Mouse (Mus musculus) layer of hippocampus, adult 9-11 months (tissue): ENCODE measurements around the gene Itgae.

ENCODE experiments used
- DNase-seq: peaks from one replicate; pipeline ENCODE4 v3.0.0; 2022

Gene Itgae

GRCm38 (mm10) chr11:73148209-73148608 is 57.8 kb downstream of the Itgae start:
- no peak for DNase-seq

- DNase-seq = peak; percentile 49
These were observed 64.7 kb downstream of the Itgae start for GRCm38 (mm10) chr11:73155071-73155470.

GRCm38 (mm10) chr11:73159957-73160810 is 69.8 kb downstream of the Itgae start, which contains the start of gene P2rx5:
TSS of gene P2rx5 (plus strand) at chr11:73160421.
- DNase-seq = no peak

GRCm38 (mm10) chr11:73160811-73161200 is 70.4 kb downstream of the Itgae start:
- DNase-seq = no peak

- no peak for DNase-seq
These were observed 71.2 kb downstream of the Itgae start for GRCm38 (mm10) chr11:73161616-73162015.

GRCm38 (mm10) chr11:73162284-73162683 is 71.9 kb downstream of the Itgae start:
- DNase-seq = no peak

GRCm38 (mm10) chr11:73168071-73168470 is 77.7 kb downstream of the Itgae start:
- DNase-seq = no peak

GRCm38 (mm10) chr11:73168576-73168975 is 78.2 kb downstream of the Itgae start:
- DNase-seq = no peak

- peak; percentile 63 for DNase-seq
These were observed 78.8 kb downstream of the Itgae start for GRCm38 (mm10) chr11:73169231-73169630.

- DNase-seq = no peak
These were observed 81.8 kb downstream of the Itgae start for GRCm38 (mm10) chr11:73172186-73172585.

- no peak for DNase-seq
These were observed 85.2 kb downstream of the Itgae start for GRCm38 (mm10) chr11:73175612-73176011.

GRCm38 (mm10) chr11:73176186-73176585 is 85.8 kb downstream of the Itgae start:
- no peak for DNase-seq

GRCm38 (mm10) chr11:73176608-73177508 is 86.5 kb downstream of the Itgae start, which contains the start of the genes Emc6 and Tax1bp3:
TSS of gene Emc6 (minus strand) at chr11:73177037.
TSS of gene Tax1bp3 (plus strand) at chr11:73177083.
- DNase-seq = peak; percentile 97

- DNase-seq = peak; percentile 36
These were observed 87.1 kb downstream of the Itgae start for GRCm38 (mm10) chr11:73177509-73177875.

- DNase-seq = no peak
These were observed 87.5 kb downstream of the Itgae start for GRCm38 (mm10) chr11:73177895-73178294.

GRCm38 (mm10) chr11:73185872-73186615 is 95.7 kb downstream of the Itgae start:
- no peak for DNase-seq

GRCm38 (mm10) chr11:73187231-73187630 is 96.8 kb downstream of the Itgae start:
- DNase-seq = no peak

GRCm38 (mm10) chr11:73193047-73193446 is 102.7 kb downstream of the Itgae start:
- DNase-seq = peak; percentile 52

GRCm38 (mm10) chr11:73194444-73194843 is 104.1 kb downstream of the Itgae start:
- DNase-seq = no peak
